ENCODE assay signal across 30 mouse cellular contexts in the genomic region with DNA sequence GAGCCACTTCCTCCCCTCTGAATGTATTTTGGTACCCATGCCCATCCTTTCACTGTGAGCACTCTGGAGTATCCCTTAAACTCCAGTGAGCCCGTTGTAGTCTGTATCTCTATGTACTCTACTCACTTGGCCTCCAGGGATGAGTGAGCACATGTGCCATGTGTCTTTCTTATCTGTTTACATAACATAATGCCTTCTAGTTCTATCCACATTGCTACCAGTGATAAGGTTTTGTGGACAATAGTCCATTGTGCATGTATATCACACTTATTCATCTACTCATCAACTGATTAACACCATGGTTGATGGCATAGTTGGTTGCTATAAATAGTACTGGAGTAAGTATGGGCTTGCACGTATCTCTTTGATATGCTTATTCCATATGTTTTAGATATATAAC. TPM values are rescaled to one million over a fixed set of nuclear protein-coding genes. Genes with fewer than 3 reads are reported as not detected.
DNase-seq lines count a peak whose midpoint lies in the region; ATAC-seq and TF ChIP-seq lines count a peak whose summit lies in the region.
"Had no signal": no experiment of that assay in that cellular context is flagged by ENCODE, and none has a peak within 500 bp of the region (broad histone marks: within the 10 kb centered on the region; RNA-seq: fewer than 3 reads in every experiment).

No protein-coding gene starts in this region.

- WGBS in liver, embryonic 11.5 days, result 56% methylated on average over 2 of the region's 2 CpGs
- 31% methylated on average over 2 of the region's 2 CpGs for WGBS in liver, embryonic 15.5 days (ENCODE audit: insufficient replicate concordance)

- no peak overlapping the region for H3K9ac ChIP-seq in liver, embryonic 11.5 days (ENCODE audit: low read depth, low read length)
- H3K9ac ChIP-seq in liver, embryonic 15.5 days, result no peak overlapping the region
- H3K9ac ChIP-seq: forebrain, embryonic 13.5 days; forebrain, postnatal 0 days; hindbrain, embryonic 13.5 days had no signal

- peaks cover 57% of the 10 kb centered on the region for H3K4me1 ChIP-seq in G1E (ENCODE audit: insufficient read depth, low read depth, low read length)
- H3K4me1 ChIP-seq in liver, embryonic 11.5 days (replicated peaks; ENCODE audit: control insufficient read depth, insufficient read depth, low read length), result peaks cover 12% of the 10 kb centered on the region
- H3K4me1 ChIP-seq in liver, embryonic 15.5 days (replicated peaks), result peaks cover 34% of the 10 kb centered on the region
- H3K4me1 ChIP-seq: forebrain, embryonic 13.5 days; heart, embryonic 10.5 days; hindbrain, embryonic 13.5 days had no signal

- no peak for DNase-seq in G1E (ENCODE audit: low spot score)
- no peak for DNase-seq in liver, embryonic 11.5 days (ENCODE audit: low spot score)
- no peak for DNase-seq in adrenal gland, adult 8-10 months
- DNase-seq in gastrocnemius, postnatal 10 days, result no peak
- no peak for DNase-seq in frontal cortex, adult 2 months (ENCODE audit: extremely low spot score in 1 of 2, low spot score in 1 of 2)
- DNase-seq: B cell, adult 2 months; cerebellum, adult 11-12 months; cerebellum, postnatal 10 days; forebrain, postnatal 0 days; gastrocnemius, adult 2 months; gastrocnemius, postnatal 36 days; heart, adult 18-20 months; heart, postnatal 10 days had no signal

- H3K36me3 ChIP-seq in G1E (replicated peaks), result no peaks in the 10 kb centered on the region
- H3K36me3 ChIP-seq in liver, embryonic 11.5 days (ENCODE audit: control insufficient read depth, insufficient read depth, low read length), result no peaks in the 10 kb centered on the region
- H3K36me3 ChIP-seq in liver, embryonic 15.5 days (replicated peaks), result no peaks in the 10 kb centered on the region
- H3K36me3 ChIP-seq: embryonic facial prominence, embryonic 10.5 days; heart, embryonic 10.5 days; hindbrain, embryonic 13.5 days had no signal

- peak; percentile 83 for ATAC-seq in G1E (ENCODE audit: extremely low read depth, insufficient number of reproducible peaks, low FRiP score, poor library complexity, severe bottlenecking)
- ATAC-seq in liver, embryonic 11.5 days (replicated peaks; ENCODE audit: low FRiP score), result peak; percentile 64
- ATAC-seq in liver, embryonic 15.5 days (ENCODE audit: insufficient read depth), result peak; percentile 56
- ATAC-seq in megakaryocyte-erythroid progenitor cell, adult 5-6 weeks (replicated peaks; ENCODE audit: low FRiP score, low TSS enrichment, poor library complexity, severe bottlenecking), result peak; percentile 71
- ATAC-seq: activated CD4-positive, CD25-positive, alpha-beta regulatory T cell, adult 4 months; CD4-positive, CD25-positive, alpha-beta regulatory T cell, adult 4 months; forebrain, embryonic 13.5 days; forebrain, postnatal 0 days; hindbrain, postnatal 0 days; Patski had no signal

- peak overlapping the region; percentile 80 for H3K27ac ChIP-seq in liver, embryonic 11.5 days (ENCODE audit: low read depth, low read length)
- H3K27ac ChIP-seq in liver, embryonic 15.5 days (replicated peaks), result peak overlapping the region; percentile 81
- H3K27ac ChIP-seq: embryonic facial prominence, embryonic 10.5 days; forebrain, embryonic 13.5 days; gastrocnemius, adult 2 months; heart, embryonic 10.5 days; hindbrain, embryonic 13.5 days; hindbrain, postnatal 0 days had no signal

- no peak overlapping the region for H3K4me3 ChIP-seq in G1E (ENCODE audit: low read depth, low read length)
- no peak overlapping the region for H3K4me3 ChIP-seq in liver, embryonic 11.5 days (ENCODE audit: low read depth, low read length)
- H3K4me3 ChIP-seq in liver, embryonic 15.5 days (replicated peaks), result no peak overlapping the region
- H3K4me3 ChIP-seq: embryonic facial prominence, embryonic 10.5 days; forebrain, embryonic 13.5 days; gastrocnemius, adult 2 months; heart, embryonic 10.5 days; hindbrain, embryonic 13.5 days had no signal

- H3K9me3 ChIP-seq in G1E (replicated peaks), result no peaks in the 10 kb centered on the region
- H3K9me3 ChIP-seq in liver, embryonic 11.5 days (ENCODE audit: control insufficient read depth, low read length), result no peaks in the 10 kb centered on the region
- H3K9me3 ChIP-seq in liver, embryonic 15.5 days (replicated peaks), result no peaks in the 10 kb centered on the region
- H3K9me3 ChIP-seq: embryonic facial prominence, embryonic 10.5 days; forebrain, embryonic 13.5 days; heart, embryonic 10.5 days; hindbrain, embryonic 13.5 days had no signal

- no peak overlapping the region for H3K4me2 ChIP-seq in liver, embryonic 11.5 days
- no peak overlapping the region for H3K4me2 ChIP-seq in liver, embryonic 15.5 days
- H3K4me2 ChIP-seq: forebrain, embryonic 13.5 days; hindbrain, embryonic 13.5 days had no signal

- TF ChIP-seq CTCF in G1E (IDR thresholded peaks at IDR 0.05; ENCODE audit: low read depth, low read length), result no peak

- H3K27me3 ChIP-seq in G1E (ENCODE audit: insufficient read depth, low read length), result no peaks in the 10 kb centered on the region
- no peaks in the 10 kb centered on the region for H3K27me3 ChIP-seq in liver, embryonic 11.5 days (replicated peaks; ENCODE audit: control insufficient read depth, insufficient read depth, low read length)
- no peaks in the 10 kb centered on the region for H3K27me3 ChIP-seq in liver, embryonic 15.5 days
- H3K27me3 ChIP-seq: forebrain, embryonic 13.5 days; hindbrain, embryonic 13.5 days; Patski had no signal

RNA-seq across cellular contexts. Expression of a gene that starts 12.9 kb away (rescaled TPM):
- total RNA-seq in G1E (2014; fragmentation: Nextera tagmentation) (not detected in 2 replicates), G1E (2017) (0.22 TPM in 1 of 2 replicates, not detected in the other)
- polyA plus RNA-seq in G1E (2012), result not detected in 2 replicates
- polyA plus RNA-seq in liver, embryonic 11.5 days (2014; fragmentation: Nextera tagmentation; extraction: Ambion mirVana), result not detected in 2 replicates
- not detected in 2 replicates for polyA plus RNA-seq in liver, embryonic 15.5 days (2015; fragmentation: Nextera tagmentation; extraction: Ambion mirVana)
- not detected in 2 replicates for total RNA-seq in megakaryocyte-erythroid progenitor cell, adult 5-6 weeks (2014; fragmentation: Nextera tagmentation)
- not detected in 2 replicates for total RNA-seq in megakaryocyte-erythroid progenitor cell, adult 5-6 weeks (2017)
- not detected for total RNA-seq in adrenal gland, adult 8-10 months (2022)
- total RNA-seq in gastrocnemius, postnatal 10 days (2021), result not detected
- polyA plus RNA-seq in frontal cortex, adult 2 months (2012; rRNA removed), result not detected in 2 replicates
- total RNA-seq: adrenal gland, adult 18-20 months; adrenal gland, postnatal 4 days; forebrain, postnatal 0 days; gastrocnemius, adult 2 months; gastrocnemius, postnatal 36 days; heart, adult 18-20 months; heart, postnatal 10 days; hematopoietic stem cell, adult 5-6 weeks; hindbrain, postnatal 0 days had no signal
- polyA plus RNA-seq: activated CD4-positive, CD25-positive, alpha-beta regulatory T cell, adult 4 months; brain, embryonic 14.5 days; CD4-positive, CD25-positive, alpha-beta regulatory T cell, adult 4 months; embryonic facial prominence, embryonic 10.5 days; embryonic facial prominence, embryonic 14.5 days; forebrain, embryonic 13.5 days; forebrain, postnatal 0 days; heart, embryonic 10.5 days; heart, embryonic 14.5 days; hindbrain, embryonic 13.5 days; hindbrain, postnatal 0 days; intestine, embryonic 14.5 days; Patski had no signal

RNA-seq across cellular contexts. Expression of a gene that starts 34.7 kb away (rescaled TPM):
- not detected in 2 replicates for total RNA-seq in G1E (2014; fragmentation: Nextera tagmentation)
- 0.11 and 0.17 TPM in 2 replicates for total RNA-seq in G1E (2017)
- polyA plus RNA-seq in G1E (2012), result not detected in 2 replicates
- polyA plus RNA-seq in liver, embryonic 11.5 days (2014; fragmentation: Nextera tagmentation; extraction: Ambion mirVana), result not detected in 2 replicates
- not detected in 2 replicates for polyA plus RNA-seq in liver, embryonic 15.5 days (2015; fragmentation: Nextera tagmentation; extraction: Ambion mirVana)
- total RNA-seq in megakaryocyte-erythroid progenitor cell, adult 5-6 weeks (2014; fragmentation: Nextera tagmentation), result not detected in 2 replicates
- not detected in 2 replicates for total RNA-seq in megakaryocyte-erythroid progenitor cell, adult 5-6 weeks (2017)
- total RNA-seq in adrenal gland, adult 8-10 months (2022), result not detected
- not detected for total RNA-seq in gastrocnemius, postnatal 10 days (2021)
- not detected in 2 replicates for polyA plus RNA-seq in frontal cortex, adult 2 months (2012; rRNA removed)
- total RNA-seq: adrenal gland, adult 18-20 months; adrenal gland, postnatal 4 days; forebrain, postnatal 0 days; gastrocnemius, adult 2 months; gastrocnemius, postnatal 36 days; heart, adult 18-20 months; heart, postnatal 10 days; hematopoietic stem cell, adult 5-6 weeks; hindbrain, postnatal 0 days had no signal
- polyA plus RNA-seq: activated CD4-positive, CD25-positive, alpha-beta regulatory T cell, adult 4 months; brain, embryonic 14.5 days; CD4-positive, CD25-positive, alpha-beta regulatory T cell, adult 4 months; embryonic facial prominence, embryonic 10.5 days; embryonic facial prominence, embryonic 14.5 days; forebrain, embryonic 13.5 days; forebrain, postnatal 0 days; heart, embryonic 10.5 days; heart, embryonic 14.5 days; hindbrain, embryonic 13.5 days; hindbrain, postnatal 0 days; intestine, embryonic 14.5 days; Patski had no signal
